Mouse (Mus musculus): ENCODE measurements at regions not wholly inside any gene's neighbourhood (a gene's known extent, or its start where the extent isn't known, plus 50 kb on each side); places are given as distances from the start of the nearest gene placed in this dataset.

DNA sequence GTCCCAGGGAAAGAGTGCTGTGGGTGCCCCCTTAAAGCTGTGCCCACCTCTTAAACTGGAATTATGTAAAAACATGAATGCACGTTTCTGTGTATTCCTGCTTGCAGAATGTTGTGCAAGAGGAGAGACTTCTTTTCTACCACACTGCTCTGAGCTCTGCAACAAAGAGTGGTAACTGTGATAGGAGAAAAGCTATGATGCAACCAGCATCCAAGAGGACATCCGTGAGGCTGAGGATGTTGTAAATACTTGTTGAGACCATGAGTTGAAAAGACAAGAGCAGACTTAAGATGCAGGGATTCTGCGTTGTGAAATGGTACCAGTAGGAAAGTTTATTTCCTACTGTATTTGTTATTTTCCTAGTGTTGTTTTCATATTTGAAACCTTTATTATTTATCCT lies 56.0 kb upstream of the Arhgap11a start:
- H3K4me1 ChIP-seq: peaks cover 21% of the 10 kb centered on the region
- H3K9ac ChIP-seq: no peak overlapping the region
- no peaks in the 10 kb centered on the region for H3K36me3 ChIP-seq
- no peak overlapping the region for H3K4me2 ChIP-seq
- no peaks in the 10 kb centered on the region for H3K27me3 ChIP-seq (replicated peaks)
- H3K27ac ChIP-seq (replicated peaks): no peak overlapping the region
- H3K4me3 ChIP-seq: no peak overlapping the region
- WGBS: 67% methylated on average over 3 of the region's 3 CpGs
- no peaks in the 10 kb centered on the region for H3K9me3 ChIP-seq
- ATAC-seq (ENCODE audit: extremely low read depth, insufficient number of reproducible peaks, low FRiP score, low TSS enrichment): no peak

DNA sequence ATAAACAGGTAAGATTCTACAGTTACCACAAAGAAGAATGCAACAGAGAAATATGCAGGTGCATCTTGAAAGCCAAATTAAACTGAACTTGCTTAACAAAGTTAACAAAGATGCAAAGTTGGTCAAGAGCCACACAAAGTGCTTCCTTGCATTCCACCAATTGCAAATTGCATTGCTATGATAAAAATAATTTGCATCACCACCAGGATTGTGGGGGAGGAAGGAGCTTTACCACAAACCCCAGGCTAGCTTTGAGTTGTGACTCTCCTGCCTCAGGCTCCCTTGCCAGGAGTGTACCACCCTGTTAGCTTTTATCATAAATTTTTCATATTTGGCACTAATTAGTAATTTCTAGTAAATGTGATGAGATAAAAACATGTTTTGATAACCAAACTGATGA lies 55.4 kb upstream of the Arhgap11a start:
- Histone ChIP-seq H3K36me3 (no peaks in the 10 kb centered on the region), H3K27me3 (replicated peaks) (no peaks in the 10 kb centered on the region), H3K9me3 (no peaks in the 10 kb centered on the region), H3K27ac (replicated peaks) (no peak overlapping the region), H3K9ac (no peak overlapping the region), H3K4me1 (peaks cover 21% of the 10 kb centered on the region), H3K4me3 (no peak overlapping the region), H3K4me2 (no peak overlapping the region)
- ATAC-seq (ENCODE audit: extremely low read depth, insufficient number of reproducible peaks, low FRiP score, low TSS enrichment): no peak

DNA sequence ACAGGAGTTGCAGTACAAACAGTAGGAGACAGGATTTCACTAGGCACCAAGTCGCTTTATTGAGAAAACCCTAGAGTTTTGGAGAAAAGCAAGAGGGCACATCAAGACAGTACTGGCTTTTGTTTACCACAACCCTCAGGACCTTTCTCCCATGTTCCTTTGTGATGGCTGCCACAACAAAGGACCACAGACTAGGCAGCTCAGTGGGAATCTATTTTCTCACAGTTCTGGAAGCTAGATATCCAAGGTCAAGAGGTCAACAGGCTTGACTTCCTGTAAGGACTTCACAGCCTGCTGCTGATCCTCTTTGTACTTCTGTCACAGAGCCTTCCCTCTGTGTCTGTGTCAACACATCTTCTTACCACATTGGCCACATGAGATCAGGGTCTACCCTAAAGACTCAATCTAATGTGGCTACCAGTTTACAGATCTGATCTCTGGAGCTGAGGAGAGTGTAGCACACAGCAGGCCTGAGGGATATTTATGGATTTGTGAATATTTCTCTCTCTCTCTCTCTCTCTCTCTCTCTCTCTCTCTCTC lies 54.6 kb upstream of the Arhgap11a start:
- Histone ChIP-seq H3K4me3 (no peak overlapping the region), H3K27me3 (replicated peaks) (no peaks in the 10 kb centered on the region), H3K4me2 (no peak overlapping the region), H3K27ac (replicated peaks) (no peak overlapping the region), H3K9me3 (no peaks in the 10 kb centered on the region), H3K4me1 (peaks cover 21% of the 10 kb centered on the region), H3K9ac (no peak overlapping the region), H3K36me3 (no peaks in the 10 kb centered on the region)
- WGBS: 43% methylated on average over 1 of the region's 1 CpGs
- ATAC-seq (ENCODE audit: extremely low read depth, insufficient number of reproducible peaks, low FRiP score, low TSS enrichment): no peak

DNA sequence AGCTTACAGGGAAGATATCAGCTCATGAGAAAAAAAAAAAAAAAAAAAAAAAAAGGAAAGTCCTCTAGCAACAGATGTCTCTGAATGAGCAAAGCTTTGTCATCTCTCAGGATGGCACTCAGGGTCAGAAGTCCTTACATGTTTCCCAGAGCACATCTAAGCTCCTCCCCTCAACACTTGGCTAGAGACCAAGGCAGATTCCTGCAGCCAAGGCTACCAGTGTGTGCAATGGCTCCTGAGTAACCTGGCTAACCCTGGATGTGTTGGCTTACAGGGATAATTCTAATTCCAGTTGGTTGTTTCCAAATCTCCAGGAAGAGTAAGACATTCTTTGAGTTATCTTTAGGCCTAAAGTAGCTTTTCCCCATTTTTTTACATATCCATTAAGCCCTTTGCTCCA lies 53.9 kb upstream of the Arhgap11a start:
- Histone ChIP-seq H3K9ac (no peak overlapping the region), H3K9me3 (no peaks in the 10 kb centered on the region), H3K36me3 (no peaks in the 10 kb centered on the region), H3K4me1 (peaks cover 21% of the 10 kb centered on the region), H3K4me2 (no peak overlapping the region), H3K4me3 (no peak overlapping the region), H3K27ac (replicated peaks) (no peak overlapping the region), H3K27me3 (replicated peaks) (no peaks in the 10 kb centered on the region)
- no peak for ATAC-seq (ENCODE audit: extremely low read depth, insufficient number of reproducible peaks, low FRiP score, low TSS enrichment)

DNA sequence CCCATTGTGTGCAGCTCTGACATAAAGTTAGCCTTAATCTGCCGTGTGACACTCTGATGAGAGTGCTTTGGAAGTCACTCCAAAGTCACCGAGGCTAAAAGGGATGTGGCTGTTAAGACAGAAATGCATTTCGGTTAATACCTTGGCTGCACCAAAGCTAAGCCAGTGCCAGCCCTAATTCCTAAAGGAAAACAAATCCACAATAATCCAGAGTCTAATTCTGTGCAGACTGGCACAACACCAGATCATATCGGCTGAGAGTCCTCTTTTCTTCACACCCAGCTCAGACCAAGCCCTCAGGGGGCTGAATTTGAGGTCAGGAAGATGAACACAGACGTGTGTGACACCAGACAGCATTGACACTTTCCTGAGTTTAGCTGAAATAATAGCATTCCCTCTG lies 52.0 kb upstream of the Arhgap11a start:
- WGBS: 28% methylated on average over 5 of the region's 5 CpGs
- Histone ChIP-seq H3K4me2 (no peak overlapping the region), H3K4me1 (peaks cover 21% of the 10 kb centered on the region), H3K36me3 (no peaks in the 10 kb centered on the region), H3K9ac (no peak overlapping the region), H3K9me3 (no peaks in the 10 kb centered on the region), H3K4me3 (no peak overlapping the region), H3K27me3 (replicated peaks) (no peaks in the 10 kb centered on the region), H3K27ac (replicated peaks) (no peak overlapping the region)
- no peak for ATAC-seq (ENCODE audit: extremely low read depth, insufficient number of reproducible peaks, low FRiP score, low TSS enrichment)

DNA sequence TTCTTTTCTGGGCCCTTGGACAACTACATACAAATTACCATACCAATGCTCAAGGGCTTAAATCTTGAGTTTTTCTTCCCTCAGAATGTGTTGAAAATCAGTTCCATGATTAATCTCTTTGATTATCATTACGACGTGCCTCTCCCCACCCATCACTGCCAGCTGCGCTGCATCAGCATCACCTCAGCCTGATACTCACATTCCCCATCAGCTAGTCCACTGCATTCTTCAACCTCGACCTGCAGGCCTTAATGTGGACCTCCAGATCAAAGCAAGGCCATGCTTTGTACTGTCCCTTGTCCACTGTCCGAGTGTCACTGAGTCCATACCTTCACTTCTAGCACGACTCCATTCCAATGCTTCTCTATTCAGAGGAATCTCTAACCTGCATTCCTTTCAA lies 50.3 kb upstream of the Arhgap11a start:
- 42% methylated on average over 6 of the region's 6 CpGs for WGBS

More for the DNA sequence above, 50.3 kb upstream of the Arhgap11a start:
- no peaks in the 10 kb centered on the region for H3K36me3 ChIP-seq
- no peak for ATAC-seq (ENCODE audit: extremely low read depth, insufficient number of reproducible peaks, low FRiP score, low TSS enrichment)
- no peak overlapping the region for H3K9ac ChIP-seq
- no peak overlapping the region for H3K4me2 ChIP-seq
- H3K4me1 ChIP-seq: peaks cover 21% of the 10 kb centered on the region
- no peak overlapping the region for H3K27ac ChIP-seq (replicated peaks)
- no peaks in the 10 kb centered on the region for H3K9me3 ChIP-seq
- no peaks in the 10 kb centered on the region for H3K27me3 ChIP-seq (replicated peaks)
- no peak overlapping the region for H3K4me3 ChIP-seq

Measured in heart, embryonic 13.5 days (tissue).